Mouse (Mus musculus) forebrain, embryonic 12.5 days (tissue): Measurements from ENCODE around the gene Rsph10b. TPM values are rescaled to one million over a fixed set of nuclear protein-coding genes. Genes with fewer than 3 reads are reported as not detected.

ENCODE experiments used
- ATAC-seq: fragments of 200-750 bp; cut with Nextera tagmentation; 2 replicates; pipeline ENCODE4 v1.8.0; 2017; ENCODE audit warnings: moderate TSS enrichment; ENCODE audit not compliant: low FRiP score
- H3K27ac ChIP-seq: fragments of 300-500 bp; sonication (generic); 2 replicates; pipeline ENCODE4 v1.5.1; 2016; ENCODE audit warnings: mild to moderate bottlenecking
- H3K27me3 ChIP-seq: fragments of 300-500 bp; sonication (generic); 2 replicates; pipeline ENCODE4 v1.6.1; 2016; ENCODE audit warnings: mild to moderate bottlenecking
- H3K36me3 ChIP-seq: fragments of 300-500 bp; sonication (generic); replicated peaks from 2 replicates; pipeline ENCODE4 v1.6.1; 2016; ENCODE audit warnings: mild to moderate bottlenecking
- H3K4me1 ChIP-seq: fragments of 300-500 bp; sonication (generic); 2 replicates; pipeline ENCODE4 v1.6.1; 2016
- H3K4me2 ChIP-seq: fragments of 300-500 bp; sonication (generic); 2 replicates; pipeline ENCODE4 v1.6.1; 2016; ENCODE audit warnings: mild to moderate bottlenecking, moderate library complexity
- H3K4me3 ChIP-seq: fragments of 300-500 bp; sonication (generic); replicated peaks from 2 replicates; pipeline ENCODE4 v1.5.1; 2016; ENCODE audit warnings: mild to moderate bottlenecking
- H3K9ac ChIP-seq: fragments of 300-500 bp; sonication (generic); 2 replicates; pipeline ENCODE4 v1.6.1; 2016; ENCODE audit warnings: mild to moderate bottlenecking
- H3K9me3 ChIP-seq: fragments of 300-500 bp; sonication (generic); 2 replicates; pipeline ENCODE4 v1.6.1; 2016
- WGBS: fragments of 180-500 bp; shearing (Covaris S2); methylation state at CpG from one replicate; pipeline ENCODE4 v1.1.7; 2016; 5-methylcytosine and 5-hydroxymethylcytosine counted together
- polyA plus RNA-seq: library from polyadenylated mRNA; unstranded; fragments of >200 nt; fragmentation: Nextera tagmentation; extraction: Ambion mirVana; gene quantifications from 2 replicates; pipeline ENCODE4 v1.2.1, GENCODE M21; 2016

Rsph10b gene
- polyA plus RNA-seq, 1 experiment from 2014 or later = 3.4 TPM

DNA sequence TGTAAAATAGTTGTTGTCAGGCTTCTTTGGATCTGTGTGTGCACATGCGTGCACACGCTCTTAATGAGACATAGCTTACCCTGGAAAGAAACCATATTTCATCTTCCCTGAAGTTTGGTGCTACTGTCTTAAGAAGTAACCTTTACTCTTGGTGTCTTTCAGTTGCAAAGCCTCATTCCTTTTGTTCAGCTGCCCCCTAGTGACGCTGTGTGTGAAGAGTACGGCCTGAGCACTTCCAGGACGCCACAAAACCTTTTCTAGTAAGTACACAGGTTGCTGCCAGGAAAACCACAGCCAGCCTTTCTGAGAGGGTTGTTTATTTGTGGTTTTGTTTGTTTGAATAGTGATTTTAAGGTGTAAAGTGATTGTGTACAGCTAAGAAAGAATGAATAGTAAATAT, 15.4 kb upstream of the Rsph10b start:
- Histone ChIP-seq H3K9me3 (no peaks in the 10 kb centered on the region), H3K4me1 (no peaks in the 10 kb centered on the region), H3K9ac (no peak overlapping the region), H3K36me3 (peaks cover 58% of the 10 kb centered on the region), H3K4me3 (no peak overlapping the region), H3K4me2 (no peak overlapping the region), H3K27me3 (no peaks in the 10 kb centered on the region), H3K27ac (no peak overlapping the region)
- 57% methylated on average over 5 of the region's 5 CpGs for WGBS
- no peak for ATAC-seq

DNA sequence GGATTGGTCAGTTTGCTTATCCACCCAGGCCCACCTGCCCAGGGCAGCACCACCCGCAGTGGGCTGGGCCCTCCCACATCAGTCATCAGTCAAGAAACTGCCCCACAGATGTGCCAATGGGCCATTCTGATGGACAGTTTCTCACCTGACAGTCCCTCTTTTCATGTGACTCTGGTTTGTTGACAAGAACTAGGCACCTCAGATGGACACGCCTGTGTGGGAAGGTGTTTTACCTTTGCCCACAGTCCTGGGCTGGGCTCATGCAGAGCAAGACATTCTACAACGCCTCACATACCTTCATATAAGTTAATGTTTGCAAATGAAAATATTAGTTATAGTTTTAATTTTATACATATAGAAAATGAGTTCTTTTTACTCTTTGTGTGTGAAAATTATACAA, 14.7 kb upstream of the Rsph10b start:
- Histone ChIP-seq H3K4me3 (no peak overlapping the region), H3K27ac (no peak overlapping the region), H3K36me3 (peaks cover 61% of the 10 kb centered on the region), H3K4me2 (no peak overlapping the region), H3K9ac (no peak overlapping the region), H3K27me3 (no peaks in the 10 kb centered on the region), H3K9me3 (no peaks in the 10 kb centered on the region), H3K4me1 (no peaks in the 10 kb centered on the region)
- 94% methylated on average over 3 of the region's 3 CpGs for WGBS
- no peak for ATAC-seq

DNA sequence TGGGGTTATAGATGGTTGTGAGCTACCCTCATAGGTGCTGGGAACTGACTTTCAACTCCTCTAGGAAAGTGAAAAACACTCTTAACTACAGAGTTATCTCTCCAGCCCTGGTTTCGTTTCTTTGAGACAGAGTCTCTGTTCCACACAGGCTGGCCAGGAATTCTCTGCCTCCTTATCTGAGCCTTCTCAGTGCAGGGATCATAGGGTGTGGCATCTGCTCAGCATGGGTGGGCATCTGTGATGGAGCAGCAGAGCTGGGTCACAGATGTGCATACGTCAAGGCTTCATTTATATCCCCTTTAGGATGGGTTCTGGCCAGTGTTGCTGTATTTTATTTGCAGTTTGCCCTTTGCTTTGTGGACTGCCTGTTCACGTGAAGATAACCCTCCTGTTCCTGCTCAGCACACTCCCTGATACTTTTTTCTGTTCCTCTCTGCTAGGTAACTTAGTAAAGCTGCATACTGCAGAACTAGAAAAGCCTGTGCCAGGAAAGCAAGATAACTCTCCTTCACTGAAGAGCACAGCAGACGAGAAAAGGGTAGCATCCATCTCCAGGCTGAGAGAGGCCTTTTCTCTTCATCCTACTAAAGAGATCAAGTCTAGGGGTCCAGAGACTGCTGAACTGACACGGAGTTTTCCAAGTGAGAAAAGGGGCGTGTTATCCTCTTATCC, 7.9 kb upstream of the Rsph10b start:
- Histone ChIP-seq H3K9ac (no peak overlapping the region), H3K36me3 (peaks cover 79% of the 10 kb centered on the region), H3K4me1 (no peaks in the 10 kb centered on the region), H3K4me3 (no peak overlapping the region), H3K27ac (no peak overlapping the region), H3K27me3 (no peaks in the 10 kb centered on the region), H3K9me3 (no peaks in the 10 kb centered on the region), H3K4me2 (no peak overlapping the region)
- WGBS = 89% methylated on average over 6 of the region's 6 CpGs
- ATAC-seq = no peak

DNA sequence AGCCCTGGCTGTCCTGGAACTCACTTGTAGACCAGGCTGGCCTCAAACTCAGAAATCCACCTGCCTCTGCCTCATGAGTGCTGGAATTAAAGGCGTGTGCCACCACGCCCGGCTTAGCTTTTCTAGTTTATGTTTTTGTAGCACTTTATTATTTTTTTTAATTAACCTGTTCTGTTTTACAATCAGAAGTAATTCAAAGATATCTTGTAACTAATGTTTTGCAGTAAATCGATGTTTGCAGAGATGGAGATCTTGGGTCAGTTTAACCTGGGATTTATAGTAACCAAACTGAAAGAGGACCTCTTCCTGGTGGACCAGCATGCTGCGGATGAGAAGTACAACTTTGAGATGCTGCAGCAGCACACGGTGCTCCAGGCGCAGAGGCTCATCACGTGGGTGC, 5.0 kb upstream of the Rsph10b start, which contains the start of gene Gm42421:
Gene Gm42421, plus strand, starts transcription at position 301 of the 400 bp plus-strand sequence.
- 94% methylated on average over 8 of the region's 8 CpGs for WGBS
- H3K4me2 ChIP-seq = no peak within 1 kb of the TSS
- H3K4me1 ChIP-seq = no peaks in the 10 kb centered on the region
- H3K27ac ChIP-seq = no peak within 1 kb of the TSS
- no peaks in the 10 kb centered on the region for H3K9me3 ChIP-seq
- no peak within 1 kb of the TSS for H3K9ac ChIP-seq
- peaks cover 79% of the 10 kb centered on the region for H3K36me3 ChIP-seq
- no peak for ATAC-seq
- H3K27me3 ChIP-seq = no peaks in the 10 kb centered on the region
- H3K4me3 ChIP-seq = no peak within 1 kb of the TSS

DNA sequence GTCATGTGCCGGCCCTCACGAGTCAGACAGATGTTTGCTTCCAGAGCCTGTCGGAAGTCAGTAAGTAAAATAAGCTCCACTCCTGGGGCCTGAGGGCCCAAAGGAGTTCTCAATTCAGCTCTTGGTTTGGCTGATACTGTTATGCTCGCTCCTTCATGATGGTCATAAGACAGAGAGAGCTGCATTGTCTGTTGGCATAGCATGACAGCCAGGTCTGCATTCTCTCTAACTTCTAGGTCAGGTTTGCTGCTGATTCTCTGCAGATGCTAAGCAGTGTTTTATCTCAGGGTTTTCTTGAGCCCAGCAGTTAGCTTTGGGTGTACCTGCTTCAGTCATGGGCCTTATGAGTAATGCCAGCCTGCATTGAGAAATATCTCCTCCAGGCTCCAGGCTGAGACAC, 3.5 kb upstream of the Rsph10b start:
- whole genome bisulfite sequencing = 89% methylated on average over 4 of the region's 4 CpGs
- no peaks in the 10 kb centered on the region for H3K9me3 ChIP-seq
- no peaks in the 10 kb centered on the region for H3K27me3 ChIP-seq
- no peak overlapping the region for H3K4me3 ChIP-seq
- H3K36me3 ChIP-seq = peaks cover 69% of the 10 kb centered on the region
- no peak overlapping the region for H3K9ac ChIP-seq
- H3K4me1 ChIP-seq = no peaks in the 10 kb centered on the region
- no peak for ATAC-seq
- no peak overlapping the region for H3K27ac ChIP-seq
- H3K4me2 ChIP-seq = no peak overlapping the region

DNA sequence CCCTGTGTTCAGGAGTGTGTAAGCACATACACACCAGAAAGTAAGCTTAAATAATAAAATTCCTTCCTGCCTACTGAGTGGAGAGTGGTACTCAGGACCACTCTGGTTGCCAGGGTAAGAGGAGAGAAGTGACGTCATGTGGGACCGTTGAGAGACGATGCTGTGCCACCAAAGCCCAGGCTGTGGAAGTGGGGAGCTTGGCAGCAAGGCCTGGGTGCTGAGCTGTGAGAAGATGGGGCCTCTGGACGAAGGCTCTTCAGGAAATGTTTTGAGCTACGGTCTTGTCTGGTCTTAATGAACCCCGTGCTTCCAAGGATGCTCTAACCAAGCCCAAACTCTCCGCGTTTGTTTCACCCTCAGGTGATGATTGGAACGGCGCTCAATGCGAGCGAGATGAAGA, 2.2 kb upstream of the Rsph10b start:
- no peak overlapping the region for H3K4me2 ChIP-seq
- peaks cover 55% of the 10 kb centered on the region for H3K36me3 ChIP-seq
- 94% methylated on average over 12 of the region's 12 CpGs for WGBS
- no peaks in the 10 kb centered on the region for H3K9me3 ChIP-seq
- no peak for ATAC-seq
- H3K27ac ChIP-seq = no peak overlapping the region
- no peak overlapping the region for H3K9ac ChIP-seq
- H3K4me1 ChIP-seq = no peaks in the 10 kb centered on the region
- H3K27me3 ChIP-seq = no peaks in the 10 kb centered on the region
- H3K4me3 ChIP-seq = no peak overlapping the region

DNA sequence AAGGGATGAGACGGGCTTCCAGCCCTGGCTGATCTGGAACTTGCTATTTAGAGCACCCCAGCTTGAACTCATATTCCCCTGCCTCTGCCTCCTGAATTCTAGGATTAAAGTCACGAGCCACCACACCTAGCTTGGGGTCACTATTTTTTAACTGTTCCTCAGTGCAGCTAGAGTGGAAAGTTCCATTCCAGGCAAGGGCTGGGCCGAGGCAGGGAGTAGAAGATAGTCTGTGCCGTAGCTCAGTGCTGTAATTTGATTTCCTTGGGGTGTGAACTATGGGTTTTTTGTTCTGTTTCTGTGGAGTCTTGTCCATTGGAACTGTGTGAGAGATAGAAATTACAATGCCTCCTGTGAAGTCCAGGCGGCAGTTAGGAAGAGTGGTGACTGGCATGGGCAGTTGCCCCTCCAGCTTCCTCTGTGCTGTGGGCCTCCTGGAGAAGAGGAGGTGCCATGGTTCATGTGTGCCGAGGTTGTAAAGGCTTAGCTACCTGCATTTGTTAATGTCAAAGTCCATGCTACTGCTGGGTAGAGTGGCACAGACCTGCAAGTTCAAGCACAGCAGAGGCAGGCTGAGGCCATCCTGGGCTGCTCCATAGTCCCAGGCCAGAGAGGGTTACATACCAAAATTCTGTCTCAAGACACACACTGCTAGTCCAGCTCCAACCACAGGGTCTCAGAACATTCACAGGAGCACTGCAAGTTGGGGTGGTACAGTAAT, 813 bp upstream of the Rsph10b start:
- ATAC-seq = no peak
- Histone ChIP-seq H3K4me1 (no peaks in the 10 kb centered on the region), H3K9ac (no peak overlapping the region), H3K27me3 (no peaks in the 10 kb centered on the region), H3K4me2 (no peak overlapping the region), H3K4me3 (no peak overlapping the region), H3K36me3 (peaks cover 42% of the 10 kb centered on the region), H3K27ac (no peak overlapping the region), H3K9me3 (no peaks in the 10 kb centered on the region)
- 89% methylated on average over 6 of the region's 6 CpGs for WGBS

DNA sequence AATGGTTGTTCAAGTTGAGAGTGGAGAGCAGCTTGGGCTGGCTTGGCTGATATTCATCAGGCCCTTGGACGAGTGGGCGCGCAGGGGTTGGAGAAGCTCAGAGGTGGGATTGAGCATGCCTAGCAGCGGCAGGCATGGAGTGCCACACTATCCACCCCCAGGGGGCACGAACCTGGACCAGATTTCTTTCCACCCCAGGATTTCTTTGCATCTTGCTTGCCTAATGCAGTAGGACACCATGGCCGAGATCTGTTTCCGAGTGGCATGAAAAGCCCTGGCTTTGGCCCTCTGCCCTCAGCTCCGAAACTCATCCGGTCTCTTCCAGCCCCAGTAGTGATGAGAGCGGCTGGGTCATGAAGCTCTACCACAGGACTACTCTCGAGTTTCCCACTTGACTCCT, 579 bp downstream of the Rsph10b start:
- no peak overlapping the region for H3K4me3 ChIP-seq
- H3K36me3 ChIP-seq = peaks cover 36% of the 10 kb centered on the region
- H3K9ac ChIP-seq = no peak overlapping the region
- no peak overlapping the region for H3K27ac ChIP-seq
- WGBS = 86% methylated on average over 11 of the region's 11 CpGs
- H3K4me1 ChIP-seq = no peaks in the 10 kb centered on the region
- H3K27me3 ChIP-seq = no peaks in the 10 kb centered on the region
- no peak for ATAC-seq
- H3K9me3 ChIP-seq = no peaks in the 10 kb centered on the region
- no peak overlapping the region for H3K4me2 ChIP-seq

DNA sequence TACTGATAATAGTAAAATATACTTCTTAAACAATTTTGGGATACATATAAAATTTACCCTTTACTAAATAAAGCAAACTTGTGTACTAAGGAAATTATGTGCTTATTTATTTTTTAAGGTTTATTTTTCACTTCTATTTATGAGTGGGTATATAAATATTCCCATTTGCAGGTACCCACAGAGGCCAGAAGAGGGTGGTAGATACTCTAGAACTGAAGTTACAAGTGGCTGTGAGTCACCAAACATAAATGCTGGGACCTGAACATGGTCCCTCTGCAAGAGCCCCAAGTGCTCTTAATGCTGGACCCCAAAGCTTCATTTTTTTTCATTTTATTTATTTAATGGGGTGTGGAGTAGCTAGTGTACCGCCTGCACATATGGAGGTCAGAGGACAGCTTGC, 1.0 kb downstream of the Rsph10b start:
- H3K9ac ChIP-seq = no peak overlapping the region
- H3K4me2 ChIP-seq = no peak overlapping the region
- no peaks in the 10 kb centered on the region for H3K27me3 ChIP-seq
- no peak overlapping the region for H3K27ac ChIP-seq
- no peak for ATAC-seq
- H3K9me3 ChIP-seq = no peaks in the 10 kb centered on the region
- H3K4me1 ChIP-seq = no peaks in the 10 kb centered on the region
- no peak overlapping the region for H3K4me3 ChIP-seq
- WGBS = 79% methylated on average over 1 of the region's 1 CpGs
- H3K36me3 ChIP-seq = peaks cover 31% of the 10 kb centered on the region

DNA sequence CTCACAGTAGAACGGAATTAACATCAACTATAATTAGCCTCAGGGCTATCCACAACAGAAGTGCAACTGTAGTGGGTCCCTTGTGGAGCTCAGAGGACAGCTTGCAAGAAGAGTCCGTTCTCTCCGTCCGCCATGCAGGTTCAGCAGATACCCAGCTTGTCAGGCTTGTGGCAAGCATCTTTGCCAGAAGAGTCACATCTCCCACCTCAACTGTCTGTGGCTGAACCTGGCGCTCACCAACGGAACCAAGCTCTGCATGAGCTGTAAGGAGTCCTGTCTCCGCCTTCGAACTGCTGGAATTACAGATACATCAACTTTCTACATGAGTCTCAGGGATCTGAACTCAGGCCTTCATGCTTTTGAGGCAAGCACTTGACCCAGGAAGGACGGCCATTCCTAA, 3.3 kb downstream of the Rsph10b start:
- Histone ChIP-seq H3K27ac (no peak overlapping the region), H3K4me1 (no peaks in the 10 kb centered on the region), H3K4me2 (no peak overlapping the region), H3K4me3 (no peak overlapping the region), H3K27me3 (no peaks in the 10 kb centered on the region), H3K9ac (no peak overlapping the region), H3K36me3 (peaks cover 10% of the 10 kb centered on the region), H3K9me3 (no peaks in the 10 kb centered on the region)
- 88% methylated on average over 9 of the region's 9 CpGs for WGBS
- ATAC-seq = no peak

DNA sequence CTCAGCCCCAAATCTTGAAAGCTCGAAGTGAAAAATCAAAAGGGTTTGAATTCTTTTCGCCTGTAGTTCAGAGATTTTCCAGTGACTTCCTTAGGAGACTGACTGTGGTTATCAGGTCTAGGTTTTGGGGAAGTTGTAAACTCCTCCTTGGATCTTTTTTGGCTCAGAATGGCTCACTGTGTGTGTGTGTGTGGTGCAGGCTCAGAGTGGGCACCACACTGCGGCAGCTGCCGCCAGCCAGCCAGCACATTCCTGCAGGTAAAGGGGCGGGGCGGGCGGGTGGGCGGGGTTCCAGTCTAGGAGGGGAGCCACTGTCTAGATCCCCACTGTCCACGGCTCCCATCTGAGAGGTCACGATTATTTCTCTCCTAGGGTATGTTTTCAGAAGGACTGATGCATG, 8.8 kb downstream of the Rsph10b start:
- no peaks in the 10 kb centered on the region for H3K36me3 ChIP-seq

DNA sequence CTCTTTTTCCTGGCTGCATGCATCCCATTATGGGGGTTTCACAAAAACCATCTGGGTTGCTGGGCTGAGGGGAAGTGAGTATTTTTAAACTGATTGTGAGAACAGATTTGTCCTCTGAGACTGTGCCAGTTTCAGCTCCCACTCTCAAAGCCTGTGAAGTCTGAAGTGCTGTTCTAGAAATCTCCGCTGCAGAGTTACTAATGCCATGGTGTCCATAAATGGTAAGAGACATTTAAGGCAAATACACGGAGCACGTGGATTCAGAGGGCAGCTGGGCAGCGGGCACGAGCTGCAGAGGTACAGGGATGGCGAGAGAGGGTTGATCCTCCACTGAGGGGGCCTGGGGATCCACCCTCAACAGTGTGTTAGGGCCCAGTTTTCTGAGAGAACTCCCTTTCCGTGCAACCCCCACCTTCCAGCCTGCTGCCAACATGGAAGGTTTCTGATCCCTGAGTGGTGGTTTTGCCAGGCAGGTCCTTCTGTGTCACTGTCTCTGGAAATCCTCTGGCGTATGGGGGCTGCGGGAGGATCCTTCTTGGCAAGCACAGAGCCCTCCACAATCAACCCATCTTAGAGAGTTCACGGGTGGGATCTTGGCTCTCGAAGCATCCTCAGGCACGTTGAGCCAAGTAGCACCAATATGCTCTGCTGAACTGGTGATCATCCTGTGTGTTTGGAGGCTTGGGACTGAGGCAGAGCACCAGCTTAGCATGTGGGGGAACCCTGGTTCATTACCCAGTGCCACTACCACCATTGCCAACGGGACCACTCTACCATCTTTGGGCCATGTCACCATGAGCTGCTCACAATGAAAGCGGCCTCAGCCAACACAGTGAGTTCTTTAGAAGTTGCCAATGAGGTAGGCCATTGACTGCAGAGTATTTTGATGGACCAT, 10.6 kb downstream of the Rsph10b start:
- WGBS = 88% methylated on average over 14 of the region's 14 CpGs

More for the DNA sequence above, 8.8 kb downstream of the Rsph10b start:
- no peak overlapping the region for H3K9ac ChIP-seq
- no peak overlapping the region for H3K4me3 ChIP-seq
- no peaks in the 10 kb centered on the region for H3K4me1 ChIP-seq
- H3K27me3 ChIP-seq = no peaks in the 10 kb centered on the region
- ATAC-seq = no peak
- H3K27ac ChIP-seq = no peak overlapping the region
- no peaks in the 10 kb centered on the region for H3K9me3 ChIP-seq
- H3K4me2 ChIP-seq = no peak overlapping the region
- WGBS = 24% methylated on average over 10 of the region's 10 CpGs

More for the DNA sequence above, 10.6 kb downstream of the Rsph10b start:
- Histone ChIP-seq H3K9me3 (no peaks in the 10 kb centered on the region), H3K27ac (no peak overlapping the region), H3K9ac (no peak overlapping the region), H3K36me3 (no peaks in the 10 kb centered on the region), H3K4me1 (no peaks in the 10 kb centered on the region), H3K4me2 (no peak overlapping the region), H3K27me3 (no peaks in the 10 kb centered on the region), H3K4me3 (no peak overlapping the region)
- ATAC-seq = no peak
